Mouse (Mus musculus) MEL (cell line): ENCODE measurements around the gene Ly6g6d. TPM values are rescaled to one million over a fixed set of nuclear protein-coding genes. Genes with fewer than 3 reads are reported as not detected.
A peak's percentile ranks its signal among the peaks of the same experiment; 100 is the strongest.

Source experiments
- DNase-seq: peaks from one replicate; pipeline ENCODE4 v3.0.0; 2011; ENCODE audit warnings: low read depth, low spot score
- H3K27ac ChIP-seq: 2 replicates; pipeline ENCODE4 v1.5.1; 2012; ENCODE audit warnings: low read depth, mild to moderate bottlenecking, control low read depth, low read length, moderate library complexity; ENCODE audit not compliant: control insufficient read depth
- H3K27me3 ChIP-seq, 2 experiments: fragments of 150-350 bp in 1 of 2; sonication (generic) in 1 of 2; 2 replicates each; pipeline ENCODE4 v1.6.1; 2012; ENCODE audit warnings: low read length in 2 of 2, mild to moderate bottlenecking in 2 of 2, improper control_type of control experiment in 1 of 2, moderate library complexity in 1 of 2; ENCODE audit not compliant: insufficient read depth in 2 of 2, control insufficient read depth in 1 of 2
- H3K36me3 ChIP-seq, 2 experiments: 2 replicates each; pipeline ENCODE4 v1.6.1; 2012 to 2014; ENCODE audit warnings: low read length in 2 of 2, improper control_type of control experiment in 1 of 2, inconsistent platforms in 1 of 2, mild to moderate bottlenecking in 1 of 2; ENCODE audit not compliant: insufficient read depth in 2 of 2, control insufficient read depth in 1 of 2
- H3K4me1 ChIP-seq, 2 experiments: fragments of 150-350 bp in 1 of 2; sonication (generic) in 1 of 2; 2 replicates each; pipeline ENCODE4 v1.6.1; 2012; ENCODE audit warnings: low read length in 2 of 2, improper control_type of control experiment in 1 of 2, mild to moderate bottlenecking in 1 of 2; ENCODE audit not compliant: insufficient read depth in 2 of 2, control insufficient read depth in 1 of 2
- H3K4me3 ChIP-seq, 2 experiments: fragments of 150-350 bp in 1 of 2; sonication (generic) in 1 of 2; 2 replicates each; pipeline ENCODE4 v1.5.1; 2012; ENCODE audit warnings: low read depth in 2 of 2, low read length in 2 of 2, mild to moderate bottlenecking in 2 of 2, moderate library complexity in 2 of 2, control low read depth in 1 of 2, improper control_type of control experiment in 1 of 2; ENCODE audit not compliant: control insufficient read depth in 1 of 2, insufficient read depth in 1 of 2
- H3K79me2 ChIP-seq: 2 replicates; pipeline ENCODE4 v1.6.1; 2012; ENCODE audit warnings: mild to moderate bottlenecking, low read length, moderate library complexity; ENCODE audit not compliant: control insufficient read depth, poor library complexity, insufficient read depth
- H3K9ac ChIP-seq: 2 replicates; pipeline ENCODE4 v1.6.1; 2012; ENCODE audit warnings: low read depth, mild to moderate bottlenecking, control low read depth, low read length, moderate library complexity; ENCODE audit not compliant: control insufficient read depth, poor library complexity, severe bottlenecking
- H3K9me3 ChIP-seq: fragments of 150-350 bp; sonication (generic); replicated peaks from 2 replicates; pipeline ENCODE4 v1.6.1; 2012; ENCODE audit warnings: mild to moderate bottlenecking, low read length, improper control_type of control experiment, moderate library complexity; ENCODE audit not compliant: insufficient read depth
- CHD1 ChIP-seq: IDR thresholded peaks from 2 replicates; pipeline ENCODE4 v1.6.1; 2012; ENCODE audit warnings: low read depth, mild to moderate bottlenecking, inconsistent platforms, low read length, improper control_type of control experiment
- CTCF ChIP-seq, 3 experiments: IDR thresholded peaks in 2 of 3; conservative IDR thresholded peaks in 1 of 3; 2 replicates each; pipeline ENCODE4 v1.5.1; 2011 to 2012; ENCODE audit warnings: low read length in 3 of 3, low read depth in 2 of 3, mild to moderate bottlenecking in 2 of 3, improper control_type of control experiment in 1 of 3, inconsistent platforms in 1 of 3, mixed read lengths in 1 of 3, moderate library complexity in 1 of 3; ENCODE audit not compliant: control insufficient read depth in 1 of 3, insufficient read depth in 1 of 3, poor library complexity in 1 of 3, severe bottlenecking in 1 of 3
- ELF1 ChIP-seq: IDR thresholded peaks from 2 replicates; pipeline ENCODE4 v1.6.1; 2014; ENCODE audit warnings: low read depth, mild to moderate bottlenecking, inconsistent platforms, low read length, improper control_type of control experiment, moderate library complexity
- EP300 ChIP-seq, 2 experiments: IDR thresholded peaks; 2 replicates each; pipeline ENCODE4 v1.6.1; 2011; ENCODE audit warnings: improper control_type of control experiment in 2 of 2, low read length in 2 of 2, low read depth in 1 of 2, mild to moderate bottlenecking in 1 of 2
- ETS1 ChIP-seq: IDR thresholded peaks from 2 replicates; pipeline ENCODE4 v1.6.1; 2012; ENCODE audit warnings: low read depth, mild to moderate bottlenecking, inconsistent platforms, low read length, improper control_type of control experiment, moderate library complexity
- GABPA ChIP-seq: IDR thresholded peaks from 2 replicates; pipeline ENCODE4 v1.6.1; 2012; ENCODE audit warnings: low read depth, mild to moderate bottlenecking, inconsistent platforms, low read length, improper control_type of control experiment, moderate library complexity
- HCFC1 ChIP-seq: IDR thresholded peaks from 2 replicates; pipeline ENCODE4 v1.6.1; 2012; ENCODE audit warnings: low read depth, mild to moderate bottlenecking, inconsistent platforms, low read length, improper control_type of control experiment, moderate library complexity
- MAFK ChIP-seq: IDR thresholded peaks from 2 replicates; pipeline ENCODE4 v1.6.1; 2011; ENCODE audit warnings: low read depth, mild to moderate bottlenecking, low read length, improper control_type of control experiment, borderline replicate concordance
- MAX ChIP-seq: IDR thresholded peaks from 2 replicates; pipeline ENCODE4 v1.6.1; 2011; ENCODE audit warnings: low read length, improper control_type of control experiment
- MAZ ChIP-seq: IDR thresholded peaks from 2 replicates; pipeline ENCODE4 v1.6.1; 2012; ENCODE audit warnings: low read depth, mild to moderate bottlenecking, inconsistent platforms, low read length, improper control_type of control experiment
- MEF2A ChIP-seq: IDR thresholded peaks from 2 replicates; pipeline ENCODE4 v1.6.1; 2014; ENCODE audit warnings: low read depth, mild to moderate bottlenecking, inconsistent platforms, low read length, improper control_type of control experiment; ENCODE audit not compliant: poor library complexity, insufficient replicate concordance, severe bottlenecking; ENCODE audit errors: extremely low read depth
- MXI1 ChIP-seq: IDR thresholded peaks from 2 replicates; pipeline ENCODE4 v1.6.1; 2011; ENCODE audit warnings: mild to moderate bottlenecking, low read depth, low read length, improper control_type of control experiment
- MYB ChIP-seq: IDR thresholded peaks from 2 replicates; pipeline ENCODE4 v1.6.1; 2011; ENCODE audit warnings: mild to moderate bottlenecking, low read depth, low read length, improper control_type of control experiment
- MYC ChIP-seq: IDR thresholded peaks from 2 replicates; pipeline ENCODE4 v1.6.1; 2011; ENCODE audit warnings: low read depth, mild to moderate bottlenecking, low read length, improper control_type of control experiment, moderate library complexity
- NELFE ChIP-seq: IDR thresholded peaks from 2 replicates; pipeline ENCODE4 v1.6.1; 2011; ENCODE audit warnings: low read depth, low read length, improper control_type of control experiment
- POLR2AphosphoS5 ChIP-seq: IDR thresholded peaks from 2 replicates; pipeline ENCODE4 v1.6.1; 2012; ENCODE audit warnings: low read depth, borderline replicate concordance, mild to moderate bottlenecking, inconsistent platforms, low read length, moderate library complexity, mixed read lengths
- RAD21 ChIP-seq: IDR thresholded peaks from 2 replicates; pipeline ENCODE4 v1.6.1; 2011; ENCODE audit warnings: mild to moderate bottlenecking, low read depth, low read length, improper control_type of control experiment
- RCOR1 ChIP-seq: IDR thresholded peaks from 2 replicates; pipeline ENCODE4 v1.6.1; 2012; ENCODE audit warnings: low read depth, mild to moderate bottlenecking, inconsistent platforms, low read length, improper control_type of control experiment
- SIN3A ChIP-seq: IDR thresholded peaks from 2 replicates; pipeline ENCODE4 v1.6.1; 2012; ENCODE audit warnings: low read length, improper control_type of control experiment, inconsistent platforms
- SMC3 ChIP-seq: IDR thresholded peaks from 2 replicates; pipeline ENCODE4 v1.6.1; 2011; ENCODE audit warnings: low read depth, low read length, improper control_type of control experiment
- TBP ChIP-seq: IDR thresholded peaks from 2 replicates; pipeline ENCODE4 v1.8.0; 2011; ENCODE audit warnings: low read depth, low read length, improper control_type of control experiment
- TCF12 ChIP-seq: IDR thresholded peaks from 2 replicates; pipeline ENCODE4 v1.6.1; 2014; ENCODE audit warnings: low read depth, mild to moderate bottlenecking, inconsistent platforms, low read length, improper control_type of control experiment, moderate library complexity
- USF2 ChIP-seq, 2 experiments: IDR thresholded peaks; 2 replicates each; pipeline ENCODE4 v1.6.1; 2011 to 2012; ENCODE audit warnings: improper control_type of control experiment in 2 of 2, low read length in 2 of 2, borderline replicate concordance in 1 of 2, inconsistent platforms in 1 of 2, low read depth in 1 of 2, mild to moderate bottlenecking in 1 of 2; ENCODE audit not compliant: insufficient read depth in 1 of 2
- ZC3H11A ChIP-seq: IDR thresholded peaks from 2 replicates; pipeline ENCODE4 v1.6.1; 2012; ENCODE audit warnings: low read depth, mild to moderate bottlenecking, inconsistent platforms, low read length, improper control_type of control experiment
- ZMIZ1 ChIP-seq: IDR thresholded peaks from 2 replicates; pipeline ENCODE4 v1.6.1; 2012; ENCODE audit warnings: low read depth, mild to moderate bottlenecking, inconsistent platforms, low read length, improper control_type of control experiment, moderate library complexity
- ZNF384 ChIP-seq: IDR thresholded peaks from 2 replicates; pipeline ENCODE4 v1.6.1; 2012; ENCODE audit warnings: low read depth, mild to moderate bottlenecking, inconsistent platforms, low read length, improper control_type of control experiment
- polyA plus RNA-seq, 2 experiments: library from polyadenylated mRNA; stranded (reverse) in 1 of 2; unstranded in 1 of 2; fragments of >175 nt in 1 of 2; fragments of >200 nt in 1 of 2; gene quantifications; 2 replicates each; pipeline versions ENCODE4 v1.2.1 to v1.2.4; 2012; ENCODE audit warnings: low replicate concordance in 2 of 2, low read depth in 1 of 2; ENCODE audit not compliant: insufficient read length in 2 of 2, insufficient read depth in 1 of 2, missing spikeins in 1 of 2
- total RNA-seq: library from RNA; depleted of rRNA; stranded (reverse); fragments of 300-350 nt; gene quantifications from 2 replicates; pipeline ENCODE4 v1.2.3, GENCODE M21; 2012

The Ly6g6d gene
- total and polyA plus RNA-seq, 3 experiments = 4.4 to 5.5 TPM; not detected in 1

GRCm38 (mm10) chr17:35088151-35088550 is 10.3 kb upstream of the Ly6g6d start:
- Histone ChIP-seq H3K4me3 (no peak overlapping the region), H3K36me3 (peaks cover 0 to 20% of the 10 kb centered on the region in 2 experiments; a peak in 2 of 4 replicates), H3K27me3 (no peaks in the 10 kb centered on the region), H3K79me2 (peaks cover 18% of the 10 kb centered on the region), H3K27ac (peak overlapping the region; percentile 81), H3K9ac (peak overlapping the region; percentile 87), H3K4me1 (peaks cover 5 to 41% of the 10 kb centered on the region in 2 experiments), H3K9me3 (no peaks in the 10 kb centered on the region)
- TF ChIP-seq RCOR1 (no peak), USF2 (IDR thresholded peaks at IDR 0.05; ENCODE audit: borderline replicate concordance in 1 of 2, insufficient read depth in 1 of 2, low read depth in 1 of 2, low read length in 2 of 2) (no peak), SIN3A (no peak), MAZ (no peak), NELFE (no peak), EP300 (IDR thresholded peaks at IDR 0.05; ENCODE audit: low read depth in 1 of 2, low read length in 2 of 2) (no peak), ZC3H11A (peak; percentile 30), ZMIZ1 (no peak), POLR2AphosphoS5 (no peak), MYC (0 out of 2 replicates have a peak, but pooled peaks have one; percentile 23), HCFC1 (no peak), TCF12 (no peak), TBP (no peak), MAX (no peak), ZNF384 (peak; percentile 69), SMC3 (peak; percentile 46), ETS1 (no peak), MYB (no peak), MAFK (no peak), CHD1 (no peak), CTCF (IDR thresholded peaks at IDR 0.05 in 2 of 3, conservative IDR thresholded peaks at IDR 0.05 in 1 of 3; ENCODE audit: control insufficient read depth in 1 of 3, insufficient read depth in 1 of 3, low read depth in 2 of 3, low read length in 3 of 3, poor library complexity in 1 of 3, severe bottlenecking in 1 of 3) (peak; percentile 29 to 59 (median 37)), GABPA (no peak), ELF1 (no peak), MEF2A (no peak), RAD21 (no peak; the same call in 1 of the 2 replicates), MXI1 (no peak)
- TF ChIP-seq, all 39 proteins: peak for 5
- DNase-seq = peak; percentile 52
